Mouse (Mus musculus): ENCODE measurements around the gene Smoc1.

The Smoc1 gene

DNA sequence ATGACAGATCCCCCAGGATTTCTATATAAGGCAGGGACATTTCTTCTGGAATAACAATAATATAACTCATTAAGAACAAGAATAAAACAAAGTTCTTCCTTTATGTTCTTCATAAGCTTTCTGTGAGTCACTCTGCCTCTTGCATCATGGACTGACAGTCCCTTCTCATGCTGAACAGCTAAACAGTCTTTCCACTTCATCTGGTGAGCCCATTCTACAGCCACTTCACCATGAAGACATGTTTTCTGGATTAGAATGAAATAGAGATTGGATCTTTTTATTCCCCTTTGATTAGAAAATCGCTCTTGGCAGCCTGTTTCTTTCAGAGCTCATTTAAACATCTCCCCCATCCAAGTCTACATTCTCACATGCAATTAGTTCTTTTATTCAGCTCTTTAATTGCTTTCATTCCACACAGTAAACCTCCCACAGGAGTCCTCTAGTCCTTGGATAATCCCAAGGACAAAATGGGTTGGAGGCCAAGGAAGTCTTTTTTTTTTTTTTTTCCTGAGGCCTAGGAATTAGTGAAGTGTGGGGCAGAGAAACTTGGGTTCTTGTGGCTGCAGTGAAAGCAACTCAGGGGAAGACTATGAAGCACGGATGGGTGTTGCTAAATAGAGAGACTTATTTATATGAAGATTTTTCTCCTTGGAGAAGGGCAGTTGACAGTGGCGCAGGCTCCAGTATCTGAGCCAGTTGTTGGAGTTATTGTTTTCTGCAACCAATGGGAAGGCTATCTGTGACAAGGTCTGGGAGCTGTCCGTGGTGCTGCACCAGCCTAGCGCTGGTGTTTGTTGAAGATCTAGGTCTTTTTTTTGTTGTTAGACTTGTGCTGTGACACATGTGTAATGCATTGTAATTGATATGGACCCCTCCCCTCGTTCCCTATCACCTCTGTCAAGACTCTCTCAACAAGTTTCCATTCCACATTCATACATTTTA is 179.3 kb downstream of the Smoc1 start:
- intact Hi-C loops (cut with DNase I) = no loop called here

DNA sequence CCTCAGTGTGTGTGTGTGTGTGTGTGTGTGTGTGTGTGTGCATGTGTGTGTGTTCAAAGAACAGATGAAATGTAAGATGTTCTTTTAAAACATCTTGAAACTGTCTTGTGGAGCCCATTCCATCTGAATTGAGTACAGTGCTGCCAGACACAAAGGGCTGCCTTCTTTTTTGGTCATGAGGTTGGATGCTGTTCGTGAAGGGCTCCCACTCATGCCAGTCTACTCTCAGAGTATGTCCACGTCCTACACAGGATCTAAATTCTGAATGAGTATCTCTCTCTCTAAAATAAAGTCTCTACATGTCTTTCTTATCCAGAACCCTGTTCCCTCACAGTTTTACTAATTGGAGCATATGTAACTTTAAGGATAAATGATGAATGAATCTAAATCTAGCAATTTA is 182.0 kb downstream of the Smoc1 start:
- intact Hi-C loops (cut with DNase I) = no loop called here

DNA sequence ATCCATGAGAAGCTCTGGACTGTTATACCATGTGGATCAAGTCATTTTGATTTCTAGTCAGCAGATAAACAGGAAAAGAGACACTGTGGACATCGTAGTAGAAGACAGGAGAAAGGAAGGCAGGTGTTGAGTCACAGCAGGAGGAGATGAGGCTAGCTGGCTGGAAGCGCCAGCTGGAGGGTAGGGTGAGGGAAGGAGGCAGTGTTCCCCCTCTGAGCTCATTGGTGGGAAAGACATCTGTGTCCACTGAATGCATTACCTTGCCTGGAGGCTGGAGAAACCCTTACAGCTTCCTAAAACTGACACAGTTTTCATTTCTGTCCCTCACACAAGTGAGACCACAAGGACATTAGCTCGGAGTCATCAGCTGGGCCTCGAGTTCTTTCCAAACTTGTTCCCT is 192.7 kb downstream of the Smoc1 start:
- intact Hi-C loops (cut with DNase I) = no loop called here

GRCm38 (mm10) chr12:81223276-81223675 is 196.7 kb downstream of the Smoc1 start:
- intact Hi-C loops (cut with DNase I) = no loop called here

DNA sequence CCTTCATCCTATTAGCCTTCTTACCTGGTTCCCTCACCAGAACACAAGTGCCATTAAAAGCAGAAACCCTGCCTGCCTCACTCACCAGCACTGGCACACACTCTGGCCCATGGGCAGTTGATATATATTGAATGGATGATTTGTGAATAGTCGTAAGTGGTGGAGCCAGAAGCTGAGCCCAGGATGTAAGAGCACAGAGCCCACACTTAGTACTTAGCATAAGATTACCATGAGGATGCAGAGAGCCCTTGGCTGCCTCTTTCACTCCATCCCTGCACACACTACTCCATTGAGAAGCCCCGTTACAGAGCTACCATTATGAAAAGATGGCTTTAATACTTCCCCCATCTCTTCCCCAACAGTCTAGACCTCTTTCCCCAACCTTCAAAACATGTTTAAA is 198.2 kb downstream of the Smoc1 start:
- intact Hi-C loops (cut with DNase I) = no loop called here

- intact Hi-C loops (cut with DNase I) = no loop called here
Observed at GRCm38 (mm10) chr12:81225966-81226577, 199.5 kb downstream of the Smoc1 start.

DNA sequence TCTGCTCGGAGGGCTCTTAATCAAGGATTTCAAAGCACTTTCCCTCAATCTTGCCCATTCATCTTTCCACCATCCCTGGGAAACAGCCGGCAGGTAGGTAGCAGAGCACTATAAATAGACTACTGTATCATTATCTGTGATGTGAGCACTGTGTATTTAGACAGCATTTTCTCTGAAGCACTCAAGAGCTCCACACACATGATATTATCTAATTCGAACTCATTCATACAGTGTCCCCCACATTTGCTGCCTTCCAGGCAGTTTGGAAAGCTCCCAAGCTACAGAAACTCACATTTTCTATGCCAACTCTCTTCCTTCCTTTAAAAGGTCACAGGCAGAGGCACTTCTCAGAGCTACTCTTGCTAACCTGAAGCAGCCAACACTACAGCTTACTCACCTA is 200.0 kb downstream of the Smoc1 start:
- intact Hi-C loops (cut with DNase I) = no loop called here

- intact Hi-C loops (cut with DNase I) = no loop called here
Observed at GRCm38 (mm10) chr12:81227767-81228460, 201.3 kb downstream of the Smoc1 start.

DNA sequence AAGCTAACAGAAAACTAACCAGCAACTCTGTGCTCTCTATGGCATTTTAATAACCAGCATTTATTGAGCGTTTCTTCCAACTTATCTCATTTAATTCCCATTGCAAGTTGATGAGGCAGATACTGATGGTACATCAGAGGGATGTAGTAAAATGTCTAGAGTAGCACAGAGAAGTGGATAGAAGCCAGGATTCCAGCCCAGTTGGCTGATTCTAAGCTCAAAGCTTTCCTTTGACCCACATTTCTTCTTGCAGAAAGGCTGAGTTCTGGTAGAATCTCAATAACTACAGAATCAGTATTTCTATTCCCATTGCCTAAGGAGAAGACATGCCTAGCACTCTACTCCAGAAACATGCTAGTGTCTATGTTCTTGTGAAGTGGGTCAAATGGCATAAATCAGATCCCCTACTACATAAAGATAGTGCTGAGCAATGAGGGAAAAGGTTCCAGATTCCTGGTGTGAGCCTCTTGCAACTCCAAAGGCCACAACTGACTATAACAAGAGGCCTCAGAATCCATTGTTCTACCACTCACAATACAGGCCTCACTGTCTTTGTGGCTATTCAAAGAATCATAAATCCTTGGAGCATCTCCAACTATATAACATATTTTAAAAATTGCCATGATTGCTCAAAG is 207.3 kb downstream of the Smoc1 start:
- intact Hi-C loops (cut with DNase I) = no loop called here

GRCm38 (mm10) chr12:81235456-81236330 is 209.1 kb downstream of the Smoc1 start:
- intact Hi-C loops (cut with DNase I) = no loop called here

Small RNA genes lying within 50 kb of the gene (microRNA-seq; reads per million reads assigned to microRNA genes)
- gene Mir3067 = 8.9 to 12.7 reads per million in 2 experiments
